Mouse (Mus musculus) embryonic facial prominence, embryonic 14.5 days (tissue): ENCODE measurements around the gene Cmas. TPM values are rescaled to one million over a fixed set of nuclear protein-coding genes. Genes with fewer than 3 reads are reported as not detected.

Experiments
- ATAC-seq: fragments of 200-750 bp; cut with Nextera tagmentation; 2 replicates; pipeline ENCODE4 v1.8.0; 2017; ENCODE audit warnings: low read depth, moderate number of reproducible peaks, moderate TSS enrichment
- DNase-seq: peaks from one replicate; pipeline ENCODE4 v3.0.0-alpha.2; 2015; ENCODE audit warnings: low spot score
- H3K27ac ChIP-seq: fragments of 300-500 bp; sonication (generic); replicated peaks from 2 replicates; pipeline ENCODE4 v1.5.1; 2014; ENCODE audit warnings: low read depth, mild to moderate bottlenecking, low read length, moderate library complexity
- H3K27me3 ChIP-seq: fragments of 300-500 bp; sonication (generic); replicated peaks from 2 replicates; pipeline ENCODE4 v1.6.1; 2014; ENCODE audit warnings: low read length; ENCODE audit not compliant: control insufficient read depth, insufficient read depth
- H3K36me3 ChIP-seq: fragments of 300-500 bp; sonication (generic); 2 replicates; pipeline ENCODE4 v1.6.1; 2014; ENCODE audit warnings: low read length, mixed read lengths; ENCODE audit not compliant: control insufficient read depth, insufficient read depth
- H3K4me1 ChIP-seq: fragments of 300-500 bp; sonication (generic); 2 replicates; pipeline ENCODE4 v1.6.1; 2014; ENCODE audit warnings: antibody characterized with exemption, low read length; ENCODE audit not compliant: control insufficient read depth, insufficient read depth
- H3K4me2 ChIP-seq: fragments of 300-500 bp; sonication (generic); 2 replicates; pipeline ENCODE4 v1.6.1; 2014; ENCODE audit warnings: low read depth, mild to moderate bottlenecking, low read length, moderate library complexity, mixed read lengths
- H3K4me3 ChIP-seq: fragments of 300-500 bp; sonication (generic); 2 replicates; pipeline ENCODE4 v1.5.1; 2014; ENCODE audit warnings: low read depth, mild to moderate bottlenecking, low read length
- H3K9ac ChIP-seq: fragments of 300-500 bp; sonication (generic); 2 replicates; pipeline ENCODE4 v1.6.1; 2014; ENCODE audit warnings: low read depth, mild to moderate bottlenecking, low read length, moderate library complexity, mixed read lengths
- H3K9me3 ChIP-seq: fragments of 300-500 bp; sonication (generic); 2 replicates; pipeline ENCODE4 v1.6.1; 2016; ENCODE audit warnings: low read length; ENCODE audit not compliant: control insufficient read depth
- WGBS: fragments of 180-500 bp; shearing (Covaris S2); extraction: QIAGEN DNeasy Blood & Tissue Kit; methylation state at CpG from one replicate; pipeline ENCODE4 v1.1.7; 2014; 5-methylcytosine and 5-hydroxymethylcytosine counted together
- polyA plus RNA-seq: library from polyadenylated mRNA; unstranded; fragments of >200 nt; fragmentation: Nextera tagmentation; extraction: Ambion mirVana; gene quantifications from 2 replicates; pipeline ENCODE4 v1.2.1, GENCODE M21; 2014

Gene Cmas
- polyA plus RNA-seq, 1 experiment from 2014 or later = 95.6 TPM

- Histone ChIP-seq H3K9ac (no peak overlapping the region), H3K27ac (no peak overlapping the region), H3K27me3 (no peaks in the 10 kb centered on the region), H3K9me3 (no peaks in the 10 kb centered on the region), H3K4me1 (no peaks in the 10 kb centered on the region), H3K4me3 (no peak overlapping the region), H3K4me2 (no peak overlapping the region), H3K36me3 (no peaks in the 10 kb centered on the region)
- 63% methylated on average over 6 of the region's 6 CpGs for WGBS
- DNase-seq (no peak), ATAC-seq (no peak)
These were observed 35.8 kb upstream of the Cmas start for GRCm38 (mm10) chr6:142720641-142721040.

DNA sequence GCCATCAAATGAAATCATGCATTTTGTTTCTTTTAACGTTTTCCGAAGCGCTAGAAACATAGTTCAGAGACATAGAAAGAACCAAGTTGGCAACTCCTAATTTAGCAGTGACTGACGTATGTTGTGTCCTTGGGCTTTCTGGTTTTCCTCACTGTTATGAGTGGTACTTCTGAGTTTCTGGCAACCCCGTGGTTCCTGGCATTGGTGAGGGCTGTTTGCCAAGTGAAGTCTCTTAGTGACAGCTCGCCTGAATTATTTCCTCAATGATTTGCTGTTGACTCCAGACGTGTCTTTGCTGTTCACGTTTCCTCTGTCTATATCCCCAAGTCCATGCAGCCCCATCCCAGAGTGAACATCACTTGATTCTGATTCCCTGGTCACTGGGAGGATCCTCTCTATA is 34.8 kb upstream of the Cmas start:
- ATAC-seq = no peak

GRCm38 (mm10) chr6:142726032-142726431 is 30.5 kb upstream of the Cmas start:
- Histone ChIP-seq H3K9ac (no peak overlapping the region), H3K4me1 (no peaks in the 10 kb centered on the region), H3K4me3 (no peak overlapping the region), H3K27me3 (no peaks in the 10 kb centered on the region), H3K4me2 (no peak overlapping the region), H3K36me3 (no peaks in the 10 kb centered on the region), H3K27ac (no peak overlapping the region), H3K9me3 (no peaks in the 10 kb centered on the region)
- DNase-seq (no peak), ATAC-seq (no peak)
- whole genome bisulfite sequencing = 87% methylated on average over 4 of the region's 4 CpGs

More for the DNA sequence above, 34.8 kb upstream of the Cmas start:
- Histone ChIP-seq H3K9ac (no peak overlapping the region), H3K36me3 (no peaks in the 10 kb centered on the region), H3K27ac (no peak overlapping the region), H3K4me3 (no peak overlapping the region), H3K4me2 (no peak overlapping the region), H3K27me3 (no peaks in the 10 kb centered on the region), H3K9me3 (no peaks in the 10 kb centered on the region), H3K4me1 (no peaks in the 10 kb centered on the region)
- WGBS = 85% methylated on average over 8 of the region's 8 CpGs
- DNase-seq = no peak

- Histone ChIP-seq H3K4me3 (no peak overlapping the region), H3K9ac (no peak overlapping the region), H3K9me3 (no peaks in the 10 kb centered on the region), H3K4me1 (no peaks in the 10 kb centered on the region), H3K4me2 (no peak overlapping the region), H3K27ac (no peak overlapping the region), H3K27me3 (no peaks in the 10 kb centered on the region), H3K36me3 (no peaks in the 10 kb centered on the region)
- DNase-seq (peak; percentile 68), ATAC-seq (peak; percentile 50)
- WGBS = 51% methylated on average over 14 of the region's 14 CpGs
These were observed 23.8 kb upstream of the Cmas start for GRCm38 (mm10) chr6:142732567-142733290.

GRCm38 (mm10) chr6:142735302-142736005 is 21.0 kb upstream of the Cmas start:
- no peaks in the 10 kb centered on the region for H3K9me3 ChIP-seq
- ATAC-seq (0 out of 2 replicates have a peak, but pooled peaks have one; percentile 15), DNase-seq (peak; percentile 86)
- H3K27ac ChIP-seq = no peak overlapping the region
- 44% methylated on average over 8 of the region's 8 CpGs for WGBS
- H3K4me3 ChIP-seq = no peak overlapping the region
- H3K4me1 ChIP-seq = no peaks in the 10 kb centered on the region
- H3K27me3 ChIP-seq = no peaks in the 10 kb centered on the region
- H3K4me2 ChIP-seq = no peak overlapping the region
- no peaks in the 10 kb centered on the region for H3K36me3 ChIP-seq
- no peak overlapping the region for H3K9ac ChIP-seq

- no peaks in the 10 kb centered on the region for H3K27me3 ChIP-seq
- H3K4me2 ChIP-seq = no peak overlapping the region
- no peak overlapping the region for H3K27ac ChIP-seq
- no peak for ATAC-seq
- H3K9me3 ChIP-seq = no peaks in the 10 kb centered on the region
- H3K4me3 ChIP-seq = no peak overlapping the region
- 86% methylated on average over 2 of the region's 2 CpGs for WGBS
- no peaks in the 10 kb centered on the region for H3K4me1 ChIP-seq
- H3K9ac ChIP-seq = no peak overlapping the region
- DNase-seq = no peak
- no peaks in the 10 kb centered on the region for H3K36me3 ChIP-seq
These were observed 18.3 kb upstream of the Cmas start for GRCm38 (mm10) chr6:142738225-142738624.

DNA sequence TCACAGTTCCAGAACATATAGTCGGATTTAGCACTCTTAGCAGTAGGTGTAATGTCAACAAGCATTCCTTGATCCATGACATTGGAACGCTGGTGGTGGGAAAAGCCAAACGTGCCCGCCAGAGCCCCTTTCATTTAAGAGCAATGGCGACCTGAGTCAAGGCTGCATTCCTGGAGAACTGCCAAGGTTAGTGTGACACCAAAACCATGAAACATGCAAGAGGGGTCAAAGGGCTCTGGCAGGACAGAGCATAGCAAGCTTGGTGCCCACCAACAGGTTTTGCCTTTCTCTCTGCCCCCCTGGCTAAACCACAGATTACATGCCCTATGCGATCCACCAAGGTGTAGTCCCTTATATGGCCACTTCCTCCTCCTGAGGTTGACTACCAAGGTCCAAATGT is 17.8 kb upstream of the Cmas start:
- Histone ChIP-seq H3K9me3 (no peaks in the 10 kb centered on the region), H3K4me3 (no peak overlapping the region), H3K27me3 (no peaks in the 10 kb centered on the region), H3K36me3 (no peaks in the 10 kb centered on the region), H3K27ac (no peak overlapping the region), H3K4me1 (no peaks in the 10 kb centered on the region), H3K9ac (no peak overlapping the region), H3K4me2 (no peak overlapping the region)
- 77% methylated on average over 6 of the region's 6 CpGs for WGBS
- ATAC-seq (no peak), DNase-seq (no peak)

DNA sequence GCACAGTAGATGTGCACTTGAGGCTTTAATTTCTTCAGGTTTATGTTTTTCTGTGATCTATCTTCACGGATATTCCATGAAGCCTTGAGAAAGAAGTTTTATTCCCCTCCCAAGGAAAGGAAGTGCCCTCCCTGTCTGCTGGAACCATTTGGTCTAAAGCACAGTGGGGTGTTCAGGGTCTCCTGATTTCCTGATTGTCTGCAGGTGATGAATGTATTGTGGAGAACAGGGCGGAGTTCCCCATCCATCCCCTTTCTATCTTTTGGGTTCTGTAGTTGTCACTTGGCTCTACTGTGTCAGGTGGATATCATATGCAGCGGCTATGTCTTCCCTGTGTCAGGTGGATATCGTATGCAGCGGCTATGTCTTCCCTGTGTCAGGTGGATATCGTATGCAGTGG is 14.7 kb upstream of the Cmas start:
- no peak for ATAC-seq

More for the DNA sequence above, 14.7 kb upstream of the Cmas start:
- no peak overlapping the region for H3K4me3 ChIP-seq
- H3K9ac ChIP-seq = no peak overlapping the region
- DNase-seq = no peak
- no peak overlapping the region for H3K4me2 ChIP-seq
- no peak overlapping the region for H3K27ac ChIP-seq
- no peaks in the 10 kb centered on the region for H3K27me3 ChIP-seq
- WGBS = 83% methylated on average over 6 of the region's 6 CpGs
- no peaks in the 10 kb centered on the region for H3K36me3 ChIP-seq
- 0 out of 2 replicates have a peak, but pooled peaks cover 4% of the 10 kb centered on the region for H3K4me1 ChIP-seq
- H3K9me3 ChIP-seq = no peaks in the 10 kb centered on the region; the same call in 1 of the 2 replicates
